Mouse (Mus musculus) frontal cortex, postnatal 36 days (tissue): ENCODE measurements at regions not wholly inside any gene's neighbourhood (a gene's known extent, or its start where the extent isn't known, plus 50 kb on each side); places are given as distances from the start of the nearest gene placed in this dataset.

Source experiments
- DNase-seq, 2 experiments: peaks; one replicate each; pipeline ENCODE4 v3.0.0; 2022; ENCODE audit warnings: low spot score in 2 of 2

GRCm38 (mm10) chr8:50180682-50181081, 1336.9 kb upstream of the Tenm3 start:
- no peak for DNase-seq

- DNase-seq: no peak
These were observed 1321.2 kb upstream of the Tenm3 start for GRCm38 (mm10) chr8:50164773-50165454.

DNA sequence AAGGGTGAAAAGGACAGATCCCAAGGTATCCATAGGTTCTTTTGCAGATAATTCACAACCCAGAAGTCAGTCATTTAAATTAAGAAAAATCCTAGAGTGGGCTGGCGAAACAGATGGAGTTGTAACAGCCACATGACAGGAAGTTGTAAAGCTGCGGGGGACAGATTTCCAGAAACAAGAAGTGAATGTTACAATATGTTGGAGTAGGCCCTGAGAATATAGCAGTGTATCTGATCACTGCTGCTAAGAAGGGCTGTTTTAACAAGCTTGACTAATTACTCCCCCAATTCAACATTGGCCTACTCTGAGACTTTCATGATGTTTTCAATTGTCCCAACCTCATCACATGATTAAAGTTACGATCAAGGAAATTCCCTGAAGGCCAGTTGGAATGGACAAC, 1317.3 kb upstream of the Tenm3 start:
- DNase-seq: no peak

DNA sequence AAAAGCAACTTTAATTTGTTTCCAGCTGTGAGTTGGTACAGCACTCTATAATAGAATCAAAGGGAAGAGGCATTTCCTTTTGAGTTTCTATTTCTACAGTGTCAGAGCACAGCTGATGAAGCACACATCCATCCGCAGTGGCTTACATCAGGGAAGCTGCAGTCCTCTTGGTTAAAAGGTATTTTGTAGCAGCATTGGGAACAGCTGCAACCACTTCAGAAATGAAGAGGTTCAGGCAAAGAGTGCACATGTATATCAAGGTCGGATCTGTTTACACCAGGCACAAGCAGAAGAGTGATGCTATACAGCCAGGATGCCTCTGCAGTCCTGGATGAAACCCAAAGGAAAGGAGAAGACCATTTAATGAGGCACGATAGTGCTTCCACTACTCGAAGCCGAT, 1316.6 kb upstream of the Tenm3 start:
- no peak for DNase-seq

GRCm38 (mm10) chr8:50139876-50140275, 1296.1 kb upstream of the Tenm3 start:
- no peak for DNase-seq

DNA sequence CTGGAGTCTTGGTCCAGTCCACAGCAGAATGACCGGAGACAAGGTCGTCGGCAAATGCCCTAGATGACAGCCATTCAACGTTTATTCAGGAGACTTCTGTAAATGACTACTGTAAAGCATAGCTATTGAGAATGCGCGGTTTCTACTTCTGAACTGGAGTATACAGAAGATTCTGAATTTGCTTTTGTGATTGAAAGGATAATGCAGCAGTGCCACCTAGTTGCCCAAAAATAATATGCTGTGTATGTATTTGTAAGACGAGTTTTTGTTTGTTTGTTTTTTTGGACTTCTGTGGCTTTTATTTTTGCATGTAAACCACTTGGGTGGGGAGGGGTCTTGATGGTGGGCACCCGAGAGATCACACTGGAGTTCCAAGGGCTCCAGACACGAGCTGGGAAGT, 1276.3 kb upstream of the Tenm3 start:
- DNase-seq: peak; percentile 8 to 19

DNA sequence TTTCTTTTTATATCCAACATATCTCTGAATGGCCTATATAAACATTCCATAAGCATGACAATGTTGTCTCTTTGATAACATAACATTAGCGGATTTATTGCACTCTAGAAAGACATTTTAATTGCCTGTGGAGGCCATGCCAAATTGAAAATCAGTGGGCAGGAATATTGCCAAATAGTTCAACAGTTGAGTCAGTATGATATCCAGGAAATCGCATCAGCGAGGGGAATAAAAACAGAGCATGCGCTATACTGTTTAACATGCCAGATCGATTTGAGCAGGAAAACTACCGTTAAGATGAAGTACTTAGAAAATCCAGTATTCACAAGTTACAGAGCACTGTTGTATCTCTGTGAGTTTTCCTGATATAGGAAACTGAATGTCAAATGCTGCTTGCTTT, 1238.6 kb upstream of the Tenm3 start:
- no peak for DNase-seq

DNA sequence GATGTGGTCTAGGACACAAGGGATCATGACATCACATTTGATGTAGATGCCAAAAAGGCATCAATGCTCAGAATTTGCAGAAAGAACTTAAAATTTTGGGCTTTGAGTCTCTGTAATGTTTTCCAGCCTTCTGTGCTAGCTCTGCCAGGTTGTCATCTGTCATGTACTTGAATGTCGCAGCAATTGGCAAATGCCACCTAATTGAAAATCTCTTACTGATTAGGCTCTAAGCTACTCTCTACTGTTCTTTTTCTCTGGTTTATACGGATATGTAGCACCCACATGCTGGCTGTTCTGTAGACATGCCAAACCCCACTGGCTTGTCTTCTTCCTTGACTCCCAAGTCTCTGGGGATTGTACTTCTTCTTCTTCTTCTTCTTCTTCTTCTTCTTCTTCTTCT, 1193.3 kb upstream of the Tenm3 start:
- DNase-seq: no peak

- DNase-seq: no peak
These were observed 1183.8 kb upstream of the Tenm3 start for GRCm38 (mm10) chr8:50027544-50027943.

DNA sequence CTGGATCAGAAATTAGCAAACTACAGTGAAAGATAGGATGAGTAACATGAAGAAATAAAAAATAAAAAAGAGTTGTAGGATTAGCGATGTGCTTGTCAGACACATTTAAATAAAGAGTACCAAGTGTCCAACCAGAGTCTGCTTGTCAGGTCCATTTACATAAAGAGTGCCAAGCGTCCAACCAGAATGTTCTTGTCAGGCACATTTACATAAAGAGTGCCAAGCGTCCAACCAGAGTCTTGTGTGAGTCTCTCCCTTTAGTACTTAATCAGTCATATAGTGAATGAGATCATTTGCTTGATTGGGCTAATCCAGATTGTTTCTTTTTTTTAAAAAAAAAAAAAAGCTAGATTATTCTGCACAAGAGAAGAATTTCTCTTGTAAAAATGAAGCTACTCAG, 1163.8 kb upstream of the Tenm3 start:
- DNase-seq: no peak

DNA sequence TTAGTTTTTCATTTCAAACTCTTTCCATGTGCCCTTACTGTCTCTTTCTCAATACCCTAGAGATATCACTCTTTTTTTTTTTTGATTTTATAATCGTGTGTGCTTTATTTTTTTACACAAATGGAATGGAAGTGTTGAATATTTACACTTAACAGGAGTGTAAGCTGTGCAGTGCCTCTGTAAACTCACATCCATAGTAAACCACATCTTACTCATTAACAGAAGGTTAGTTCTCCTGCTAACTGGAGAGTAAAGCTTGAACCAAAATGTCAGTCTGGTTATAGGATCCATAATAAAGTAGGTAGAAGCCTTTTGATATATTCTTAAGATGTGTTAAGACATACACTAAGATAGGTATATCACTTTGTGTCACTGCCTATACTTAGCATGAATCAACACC, 1160.5 kb upstream of the Tenm3 start:
- DNase-seq: no peak

- DNase-seq: no peak
These were observed 1159.9 kb upstream of the Tenm3 start for GRCm38 (mm10) chr8:50003641-50004040.

DNA sequence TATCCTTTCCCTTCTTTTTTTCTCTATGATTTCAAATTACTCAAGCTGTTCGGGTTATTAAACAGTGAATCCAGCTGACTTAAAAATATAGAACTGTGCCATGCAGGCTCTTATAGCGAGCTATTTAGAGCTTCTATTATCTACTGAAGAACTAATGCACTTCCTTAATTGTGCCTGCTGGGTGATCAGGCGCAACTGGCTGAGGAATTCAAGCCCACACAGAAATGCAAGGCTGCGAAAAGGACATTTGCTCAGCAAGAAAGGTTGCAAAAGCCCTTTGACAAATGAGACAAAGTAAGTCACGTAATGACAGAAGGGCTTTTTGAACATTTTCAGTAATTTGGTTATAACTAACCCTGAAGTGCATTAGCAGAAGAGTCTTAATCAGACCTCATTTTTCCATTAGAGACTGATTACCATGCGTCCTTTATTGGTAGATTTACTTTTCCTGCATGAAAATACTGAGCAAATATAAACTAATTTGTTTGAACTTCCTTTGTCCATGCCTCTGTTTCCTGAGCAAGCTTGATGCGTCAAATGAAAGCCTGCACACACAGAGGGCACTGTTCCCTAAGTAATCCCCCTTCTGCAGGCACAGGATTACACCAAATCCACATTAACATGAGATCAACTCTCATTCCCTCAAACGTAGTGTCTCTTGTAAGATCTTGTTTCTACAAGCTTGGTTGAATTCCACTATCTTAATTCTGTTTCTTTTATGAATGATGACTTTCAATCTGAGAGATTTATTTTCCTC, 1154.7 kb upstream of the Tenm3 start:
- no peak for DNase-seq
